Mouse (Mus musculus) C2C12 (cell line): Measurements from ENCODE around the gene Nmt2.

Source experiments
- CEBPB ChIP-seq: IDR thresholded peaks from one replicate; pipeline ENCODE4 v1.6.1; 2011; ENCODE audit warnings: low read depth, mild to moderate bottlenecking, control low read depth, moderate library complexity
- CTCF ChIP-seq: IDR thresholded peaks from one replicate; pipeline ENCODE4 v1.5.1; 2011; ENCODE audit not compliant: control insufficient read depth, insufficient read depth, insufficient read length
- FOSL1 ChIP-seq: IDR thresholded peaks from one replicate; pipeline ENCODE4 v1.8.0; 2011; ENCODE audit warnings: mild to moderate bottlenecking, low read length; ENCODE audit not compliant: poor library complexity, insufficient read depth, severe bottlenecking
- MAX ChIP-seq: IDR thresholded peaks from one replicate; pipeline ENCODE4 v1.6.1; 2011; ENCODE audit warnings: mild to moderate bottlenecking, control low read depth
- MYOD1 ChIP-seq: IDR thresholded peaks from one replicate; pipeline ENCODE4 v1.6.1; 2011; ENCODE audit warnings: low read depth; ENCODE audit not compliant: control insufficient read depth, insufficient read length
- MYOG ChIP-seq: IDR thresholded peaks from one replicate; pipeline ENCODE4 v1.6.1; 2011; ENCODE audit not compliant: control insufficient read depth, insufficient read length; ENCODE audit errors: extremely low read depth
- USF1 ChIP-seq: IDR thresholded peaks from one replicate; pipeline ENCODE4 v1.6.1; 2011; ENCODE audit warnings: low read depth, mild to moderate bottlenecking, control low read depth, moderate library complexity

GRCm38 (mm10) chr2:3282866-3283601 is 978 bp upstream of the Nmt2 start:
- no peak for TF ChIP-seq MAX
- no peak for TF ChIP-seq CTCF
- TF ChIP-seq USF1, result no peak
- no peak for TF ChIP-seq MYOG
- no peak for TF ChIP-seq MYOD1
- TF ChIP-seq CEBPB, result no peak
- no peak for TF ChIP-seq FOSL1
